Mouse (Mus musculus) lung, postnatal 4 days (tissue): ENCODE results near the gene Ttf1.

Experiments used
- DNase-seq, 2 experiments: peaks; one replicate each; pipeline ENCODE4 v3.0.0; 2021

Gene Ttf1

GRCm38 (mm10) chr2:29130118-29130899, 70.2 kb downstream of the Ttf1 start:
- DNase-seq, result no peak

- no peak for DNase-seq
Observed at GRCm38 (mm10) chr2:29135161-29135560, 75.1 kb downstream of the Ttf1 start.
